Mouse (Mus musculus) MEL-GATA-1-ER (cell line): ENCODE results near the gene Antxr1.

Experiments
- DNase-seq: peaks from one replicate; pipeline ENCODE4 v3.0.0-alpha.2; 2012; ENCODE audit warnings: low read depth; ENCODE audit errors: extremely low read depth

Antxr1 gene

DNA sequence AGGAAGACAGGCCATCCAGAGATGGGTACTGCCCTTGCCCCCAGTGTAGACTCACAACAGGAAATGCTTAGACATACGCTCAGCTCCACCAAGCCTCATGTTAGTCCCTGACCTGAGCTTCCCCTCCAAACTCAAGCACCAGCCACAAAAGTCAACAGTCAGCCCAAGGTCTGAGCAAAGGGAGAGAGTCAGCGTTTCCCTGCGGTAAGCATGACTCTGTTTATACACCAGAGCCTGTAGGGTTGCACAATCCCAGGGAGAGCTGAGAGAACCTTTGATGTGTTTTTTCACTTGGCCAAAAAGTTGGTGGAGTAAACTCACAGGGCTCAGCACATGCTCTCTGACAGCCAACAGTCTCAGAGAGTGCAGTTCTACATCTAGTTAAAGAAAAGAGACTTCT lies 145.9 kb downstream of the Antxr1 start:
- no peak for DNase-seq

DNA sequence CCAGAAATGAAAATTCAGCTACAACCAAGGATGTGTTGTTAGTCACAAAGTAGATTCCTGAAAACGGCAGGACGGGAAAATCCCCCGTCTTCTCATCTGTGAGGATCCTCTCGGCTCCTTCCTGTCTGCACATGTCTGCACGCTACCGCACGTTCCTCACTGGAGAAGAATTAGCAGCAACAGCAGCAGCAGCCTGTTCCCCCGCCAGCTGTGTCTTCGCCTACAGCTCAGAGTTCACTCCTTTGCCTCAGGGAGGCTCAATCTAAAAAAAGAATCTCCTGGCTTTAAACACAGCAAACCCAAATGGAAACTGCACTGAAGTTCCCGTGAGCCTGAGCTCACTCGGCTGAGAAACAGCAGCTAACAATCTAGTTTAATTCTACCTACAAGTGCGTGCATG lies 148.6 kb downstream of the Antxr1 start:
- DNase-seq, result no peak

DNA sequence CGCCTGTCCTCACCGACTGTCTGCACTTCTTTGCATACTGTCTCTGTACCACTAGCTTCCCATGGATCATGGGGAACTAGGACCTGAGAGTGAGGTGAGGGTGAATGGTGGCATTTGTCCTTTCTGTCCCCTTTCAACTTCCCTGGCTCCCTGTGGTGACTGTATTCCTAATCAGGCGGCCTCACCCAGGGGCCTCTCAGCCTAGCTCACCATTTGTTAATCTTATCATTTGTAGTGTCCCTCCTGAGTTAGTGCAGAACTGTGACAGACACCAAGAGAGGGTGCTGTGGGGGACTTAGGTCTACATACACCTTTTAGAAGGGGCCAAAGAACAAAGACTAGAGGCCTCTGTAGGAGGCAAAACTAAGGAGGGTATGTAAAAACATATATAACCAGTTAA lies 151.2 kb downstream of the Antxr1 start:
- DNase-seq, result peak; percentile 31

DNA sequence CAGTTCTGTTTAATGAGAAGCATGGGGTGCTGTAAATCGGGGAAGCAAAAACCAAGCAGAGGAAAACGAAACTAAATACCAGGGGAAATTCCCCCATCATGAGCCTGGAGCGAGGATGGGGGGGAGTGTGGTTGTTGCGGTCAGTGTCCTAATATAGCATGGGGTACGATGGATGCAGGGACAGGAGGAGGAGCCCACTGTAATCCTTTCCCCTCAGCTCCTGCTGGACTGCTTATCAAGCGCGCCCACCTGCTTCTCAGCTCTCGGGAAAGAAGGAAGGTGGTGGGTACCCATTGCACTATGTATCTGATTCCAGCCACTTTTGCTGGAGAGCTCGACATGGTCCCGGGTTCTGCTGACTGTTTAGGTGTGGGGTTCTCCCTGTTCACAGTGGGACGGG lies 151.6 kb downstream of the Antxr1 start:
- DNase-seq, result peak; percentile 75

- no peak for DNase-seq
Observed at GRCm38 (mm10) chr6:87183159-87183558, 152.5 kb downstream of the Antxr1 start.

DNA sequence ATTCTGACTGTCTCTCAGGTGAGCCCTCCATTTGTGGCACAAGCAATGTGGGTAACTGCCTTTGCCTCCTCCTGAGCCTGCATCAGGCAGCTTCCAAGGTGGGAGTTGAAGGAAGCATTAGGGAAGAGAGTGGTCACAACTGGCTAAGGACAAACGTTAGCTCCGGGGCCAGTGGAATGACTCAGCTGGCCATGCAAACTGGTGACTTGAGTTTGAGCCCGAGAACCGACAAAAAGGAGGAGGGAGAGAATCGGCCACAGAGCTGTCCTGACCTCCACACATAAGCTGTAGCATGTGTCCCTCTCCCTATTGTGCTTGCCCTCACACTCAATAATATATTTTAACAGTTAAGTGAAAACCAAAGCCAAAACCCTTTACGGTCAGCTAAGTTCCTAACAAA lies 152.9 kb downstream of the Antxr1 start:
- no peak for DNase-seq

DNA sequence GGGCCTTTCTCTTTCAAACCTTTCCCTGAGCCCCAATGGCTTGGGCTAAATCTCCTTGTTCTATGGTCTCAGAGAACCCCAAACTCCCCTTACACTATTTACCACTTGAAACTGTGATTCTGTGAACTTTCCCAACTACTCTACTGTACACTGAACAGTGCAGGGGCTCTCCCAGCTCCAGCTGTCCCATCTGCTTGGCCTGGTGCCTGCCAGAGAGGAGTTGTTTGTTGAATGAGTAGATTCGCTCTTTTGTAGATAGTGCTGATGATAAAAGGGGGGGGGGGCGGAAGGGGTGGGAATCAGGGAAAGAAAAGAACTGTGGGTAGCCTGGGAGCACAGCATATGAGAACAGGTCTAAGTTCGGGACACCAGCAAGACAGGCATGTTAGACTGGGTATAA lies 164.2 kb downstream of the Antxr1 start:
- DNase-seq, result no peak

- DNase-seq, result no peak
Observed at GRCm38 (mm10) chr6:87170875-87171274, 164.7 kb downstream of the Antxr1 start.

DNA sequence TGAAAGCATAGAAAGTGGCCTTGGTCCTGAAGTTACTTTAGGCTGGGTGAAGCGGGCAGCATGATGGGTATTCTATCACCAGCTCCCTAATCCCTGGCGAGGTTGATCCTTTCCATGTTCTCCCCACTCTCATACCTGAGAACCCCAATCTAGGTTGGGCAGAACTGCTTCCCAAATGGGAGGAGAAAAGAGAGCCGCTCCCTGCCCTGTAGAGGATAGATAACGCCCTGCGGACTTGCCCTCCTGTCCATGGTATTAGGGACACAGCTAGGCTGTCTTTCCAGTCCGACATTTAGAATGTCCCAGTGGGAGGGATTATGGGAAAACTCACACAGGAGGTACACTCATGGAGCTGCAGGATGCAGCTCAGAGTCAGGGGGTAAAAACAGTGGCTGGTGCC lies 165.3 kb downstream of the Antxr1 start:
- no peak for DNase-seq

GRCm38 (mm10) chr6:87168021-87168420 lies 167.6 kb downstream of the Antxr1 start:
- DNase-seq, result no peak

- DNase-seq, result no peak
Observed at GRCm38 (mm10) chr6:87166673-87167305, 168.8 kb downstream of the Antxr1 start.

DNA sequence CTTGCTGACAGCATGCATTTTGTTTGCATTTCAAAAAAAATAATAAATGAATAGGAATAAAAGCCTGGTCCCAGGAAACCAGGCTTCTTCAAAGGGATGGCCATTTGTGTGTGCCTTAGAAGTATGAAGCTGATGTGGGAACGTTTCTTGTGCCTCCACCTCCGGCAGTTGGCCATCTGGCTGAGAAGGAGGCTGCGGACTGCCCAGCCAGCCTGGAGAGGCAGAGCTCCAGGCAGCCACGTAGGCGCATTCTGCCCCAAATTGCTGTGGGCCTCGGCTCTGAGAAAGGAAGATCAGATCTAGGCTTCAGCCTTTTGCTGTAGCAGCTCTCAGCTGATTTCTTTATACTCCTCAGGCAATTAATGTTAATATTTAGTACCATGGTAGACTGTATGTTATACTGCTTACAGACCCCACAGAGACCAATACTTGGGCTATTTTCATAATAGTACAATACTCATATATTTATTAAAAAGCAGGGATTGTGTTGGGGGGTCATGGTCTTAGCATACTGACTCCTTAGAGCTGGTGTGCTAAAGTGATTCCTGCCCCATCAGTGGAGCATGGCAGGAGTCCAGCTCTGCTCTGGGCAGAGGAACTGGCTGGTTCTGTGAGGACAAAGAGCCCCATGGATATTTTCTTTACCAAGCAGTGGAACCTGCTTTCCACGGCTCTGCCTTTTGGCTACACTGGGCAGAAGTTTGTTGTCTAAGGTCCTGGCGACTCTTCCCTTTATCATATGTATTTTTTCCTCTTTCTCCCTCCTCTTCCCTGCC lies 169.9 kb downstream of the Antxr1 start:
- DNase-seq, result no peak

- no peak for DNase-seq
Observed at GRCm38 (mm10) chr6:87161391-87162263, 174.0 kb downstream of the Antxr1 start.

DNA sequence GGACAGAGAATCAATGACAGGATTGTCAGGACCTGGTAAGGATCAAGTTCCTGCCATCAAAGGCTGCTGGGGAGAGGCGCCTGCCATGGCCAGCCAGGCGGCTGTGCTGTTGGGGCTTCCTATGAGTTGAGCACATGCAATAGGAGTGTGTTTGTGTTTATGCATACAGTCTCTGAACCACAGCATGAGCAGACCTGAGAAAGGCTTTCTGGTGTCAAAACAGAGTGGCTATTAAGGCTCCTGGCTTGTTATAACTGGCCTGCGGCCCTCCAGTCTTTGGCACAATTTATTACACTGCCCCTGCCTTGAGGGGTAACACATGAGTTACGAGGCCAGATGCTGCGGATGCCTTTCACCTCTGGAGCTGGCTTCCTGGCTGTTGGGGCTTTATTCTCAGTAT lies 175.4 kb downstream of the Antxr1 start:
- no peak for DNase-seq

- DNase-seq, result no peak
Observed at GRCm38 (mm10) chr6:87158062-87158623, 177.5 kb downstream of the Antxr1 start.

- no peak for DNase-seq
Observed at GRCm38 (mm10) chr6:87153836-87154235, 181.8 kb downstream of the Antxr1 start.

DNA sequence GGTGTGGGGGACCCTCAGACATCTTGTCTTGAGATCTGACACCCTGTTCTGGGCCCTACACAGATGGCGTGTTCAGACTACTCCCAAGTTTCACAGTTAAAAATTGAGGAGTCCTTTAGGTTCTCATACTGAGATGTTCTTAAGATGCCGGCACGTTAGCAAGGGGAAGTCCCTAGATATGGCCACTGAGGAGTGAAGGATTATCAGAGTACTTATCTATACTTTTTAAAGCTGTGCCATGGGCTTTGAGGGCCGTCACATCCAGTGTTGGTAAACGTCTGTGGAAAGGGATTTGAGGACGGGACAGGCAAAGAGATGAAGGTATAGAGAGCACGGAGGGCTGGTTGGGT lies 182.4 kb downstream of the Antxr1 start:
- no peak for DNase-seq

DNA sequence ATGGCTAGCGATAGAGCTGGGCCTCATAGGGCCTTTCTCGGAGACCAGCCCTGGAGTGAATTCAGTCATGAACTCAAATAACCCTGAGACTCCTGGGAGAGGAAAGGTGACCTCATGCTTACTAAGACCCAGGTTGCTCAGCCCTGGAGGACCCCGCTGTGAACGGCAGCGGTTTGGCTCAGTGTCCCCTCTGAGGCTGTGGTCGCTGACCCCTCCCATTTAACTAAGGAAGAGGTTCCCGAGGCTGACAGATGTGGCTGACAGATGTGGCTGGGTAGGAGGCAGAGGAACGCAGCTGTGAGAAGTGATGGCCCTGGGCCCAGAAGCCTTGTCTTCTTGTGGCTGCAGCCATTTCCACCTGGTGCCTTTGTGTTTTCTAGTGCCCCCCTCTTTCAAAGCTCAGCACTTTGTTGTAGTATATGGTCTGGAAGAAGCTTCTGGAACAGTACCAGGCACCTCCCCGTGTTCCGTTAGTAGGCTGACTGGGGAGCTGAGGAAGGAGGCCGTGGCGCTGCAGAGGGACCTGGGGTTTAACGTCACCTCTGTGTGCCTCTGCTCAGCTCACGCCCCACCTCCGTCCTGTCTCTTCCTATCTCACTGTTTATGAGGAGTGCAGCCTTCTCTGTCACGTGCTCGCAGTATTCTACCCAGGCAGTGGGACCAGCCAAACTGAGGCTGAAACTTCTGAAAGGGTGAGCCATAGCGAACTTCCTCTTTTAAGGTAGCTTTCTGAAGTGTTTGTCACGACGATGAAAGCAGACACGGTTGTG lies 183.0 kb downstream of the Antxr1 start:
- peak; percentile 90 for DNase-seq

GRCm38 (mm10) chr6:87151427-87151826 lies 184.2 kb downstream of the Antxr1 start:
- DNase-seq, result no peak

- no peak for DNase-seq
Observed at GRCm38 (mm10) chr6:87150471-87150870, 185.2 kb downstream of the Antxr1 start.

GRCm38 (mm10) chr6:87147921-87148320 lies 187.7 kb downstream of the Antxr1 start:
- DNase-seq, result no peak
